Mouse (Mus musculus) layer of hippocampus, postnatal 10 days (tissue): ENCODE data around the gene Dguok. TPM values are rescaled to one million over a fixed set of nuclear protein-coding genes. Genes with fewer than 3 reads are reported as not detected.
A peak's percentile ranks its signal among the peaks of the same experiment; 100 is the strongest.

Experiments
- DNase-seq, 2 experiments: peaks; one replicate each; pipeline ENCODE4 v3.0.0; 2021; ENCODE audit warnings: low spot score in 2 of 2
- total RNA-seq, 2 experiments: library from RNA; stranded (reverse); gene quantifications; 2 replicates each; pipeline ENCODE4 v1.2.3; 2021

Dguok gene
- total RNA-seq, 2 experiments from 2014 or later: 29.5 to 29.7 TPM

DNA sequence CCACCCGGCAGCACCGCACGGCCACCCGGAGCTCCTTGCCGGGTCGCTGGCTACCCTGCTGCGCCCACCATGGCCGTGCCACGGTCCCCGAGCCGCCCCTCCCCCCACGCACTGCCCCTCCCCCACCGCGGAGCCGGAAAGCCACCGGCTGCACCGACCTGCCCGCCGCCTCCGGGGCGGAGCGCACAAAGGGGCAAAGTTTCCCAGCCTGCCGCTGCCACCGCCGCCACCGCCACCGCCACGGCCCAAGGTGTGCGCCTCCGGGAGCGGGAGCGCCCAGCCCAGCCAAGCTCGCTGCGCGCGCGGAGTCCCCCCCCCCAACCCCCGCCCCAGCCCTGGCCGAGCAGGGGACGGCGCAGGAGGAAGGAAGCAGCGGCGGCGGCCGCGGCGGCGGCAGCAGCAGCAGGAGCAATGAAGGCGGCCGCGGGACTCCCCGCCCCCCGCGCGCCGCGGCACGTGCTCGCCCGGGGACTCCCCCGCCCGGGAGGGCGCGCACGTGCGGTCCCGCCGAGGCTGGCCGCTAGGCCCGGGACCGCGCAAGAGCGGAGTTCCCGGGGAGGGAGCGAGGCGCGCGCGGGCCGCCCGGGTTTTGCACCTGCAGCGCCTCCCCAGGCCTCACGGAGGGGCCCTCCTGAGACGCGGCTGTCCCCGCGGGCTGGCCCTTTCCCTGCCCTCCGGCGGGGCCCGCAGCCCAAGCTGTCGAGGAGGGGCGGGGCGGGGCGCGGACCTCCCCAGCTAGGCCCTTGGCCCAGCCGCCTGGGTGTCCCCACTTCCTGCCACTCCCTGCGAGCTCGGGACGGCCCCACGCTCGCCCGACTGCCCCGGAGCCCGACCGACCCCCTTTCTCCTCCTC is 50.4 kb downstream of the Dguok start:
- peak; percentile 65 to 72 for DNase-seq

DNA sequence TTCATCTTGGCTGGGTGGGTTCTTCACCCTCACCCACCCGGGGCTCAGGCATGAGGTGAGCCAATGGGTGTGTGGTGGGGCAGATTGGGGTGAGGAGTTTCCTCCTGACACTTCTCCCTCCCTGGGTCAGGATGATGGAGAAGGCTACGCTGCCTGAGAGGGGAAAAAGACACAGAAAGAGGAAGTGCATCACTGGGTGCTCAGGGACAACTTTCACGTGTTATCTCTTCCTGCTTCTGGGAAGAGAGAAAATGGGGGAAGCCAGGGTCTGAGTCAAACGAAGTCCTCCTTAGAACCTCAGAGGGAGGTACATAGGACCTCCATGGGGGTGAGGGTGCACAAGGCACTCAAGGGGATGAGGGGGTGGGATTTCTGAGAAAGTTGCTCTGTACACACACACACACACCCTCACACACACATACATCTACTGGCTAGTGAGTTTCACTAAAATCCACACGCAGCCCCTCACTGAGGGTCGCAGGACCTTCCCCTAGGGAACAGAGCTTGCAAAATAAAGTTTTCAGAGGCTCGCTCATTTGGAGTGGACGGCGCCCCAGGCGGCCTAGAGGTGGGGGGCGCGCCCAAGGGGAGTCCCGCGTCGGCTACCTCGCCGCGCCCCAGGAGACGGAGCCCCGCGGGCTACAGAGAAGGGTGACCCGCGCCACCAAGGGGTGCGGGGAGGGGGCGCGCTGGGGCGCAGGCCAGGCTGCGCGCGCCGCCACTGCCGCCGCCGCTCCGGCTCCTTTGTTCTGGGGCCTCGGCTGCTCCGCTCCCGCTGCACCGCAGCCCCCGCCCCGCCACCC is 51.2 kb downstream of the Dguok start:
- DNase-seq: no peak

DNA sequence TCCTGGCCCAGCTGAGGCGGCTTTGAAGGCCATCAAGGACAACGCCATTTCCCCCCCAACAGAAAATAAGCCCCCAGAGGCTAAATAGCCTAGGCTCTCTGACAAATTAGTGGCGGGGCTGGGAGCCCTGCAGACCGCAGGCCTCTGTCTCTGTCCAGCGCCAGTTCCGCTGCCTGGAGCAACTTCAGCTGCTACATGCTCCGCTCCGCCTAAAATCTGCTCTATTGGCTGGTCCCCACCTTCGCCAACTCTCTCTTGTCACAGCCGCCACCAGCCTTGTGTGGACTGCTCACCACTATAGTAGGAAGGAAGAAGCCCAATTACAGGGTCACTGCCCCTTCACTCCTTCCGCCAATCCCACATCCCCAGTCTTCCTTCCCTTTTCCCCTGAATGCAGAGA is 53.1 kb downstream of the Dguok start:
- DNase-seq: no peak

DNA sequence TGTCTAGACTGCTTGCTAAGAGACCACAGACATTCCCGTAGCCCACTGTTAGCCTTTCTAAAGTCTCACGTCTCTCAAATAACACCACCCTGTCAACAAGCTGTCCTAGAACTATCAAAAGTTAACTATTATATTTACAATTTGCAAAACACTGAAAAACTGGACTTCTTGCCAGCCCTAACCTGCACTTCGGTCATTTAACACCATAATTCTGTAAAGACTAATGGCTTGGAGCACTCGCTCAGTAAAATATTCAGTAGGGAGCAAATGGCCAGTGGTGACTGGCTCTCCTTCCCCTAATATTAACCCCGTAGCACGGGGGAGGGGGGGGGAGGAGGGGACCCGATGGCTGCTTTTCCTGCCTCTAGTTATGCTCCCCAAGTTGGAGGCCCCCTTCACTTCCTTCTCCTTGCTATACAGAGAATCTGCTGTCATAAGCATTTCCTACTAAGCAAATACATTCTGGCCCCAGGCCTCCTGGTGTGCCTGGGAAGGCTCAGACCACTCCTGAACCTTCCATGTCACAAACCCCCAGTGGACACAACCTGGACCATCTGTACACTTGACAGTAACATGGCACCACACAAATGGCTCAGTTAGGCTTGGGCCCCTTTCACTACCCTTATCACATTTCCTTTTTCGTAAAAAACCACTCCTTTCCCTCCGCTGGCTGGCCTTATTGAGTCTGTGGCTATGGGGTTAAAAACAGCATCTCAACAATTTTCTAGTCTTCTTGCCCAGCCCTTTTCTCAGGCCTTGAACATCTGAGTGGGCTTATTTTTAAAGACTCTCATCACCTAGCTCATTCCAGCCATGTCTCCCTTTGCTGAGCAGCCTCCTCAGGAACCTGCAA is 56.1 kb downstream of the Dguok start:
- no peak for DNase-seq

DNA sequence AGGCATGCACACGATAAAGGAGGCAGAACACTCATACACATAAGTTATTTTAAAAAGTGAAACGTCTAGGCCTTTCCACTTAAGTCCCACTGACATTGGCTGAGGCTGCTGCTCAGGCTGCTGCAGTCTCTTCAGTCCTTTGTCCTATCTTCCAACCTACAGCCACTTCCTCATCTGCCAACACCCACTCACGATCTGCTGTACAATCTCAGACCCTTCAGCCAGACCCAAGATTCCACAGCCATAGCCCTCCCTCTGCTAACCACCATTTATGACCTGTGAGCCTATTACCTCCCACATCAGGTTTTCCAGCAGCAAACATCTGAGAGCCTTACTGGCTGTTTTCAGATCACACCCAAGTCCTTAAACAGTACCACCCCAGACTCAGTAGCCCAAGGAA is 57.3 kb downstream of the Dguok start:
- DNase-seq: no peak

DNA sequence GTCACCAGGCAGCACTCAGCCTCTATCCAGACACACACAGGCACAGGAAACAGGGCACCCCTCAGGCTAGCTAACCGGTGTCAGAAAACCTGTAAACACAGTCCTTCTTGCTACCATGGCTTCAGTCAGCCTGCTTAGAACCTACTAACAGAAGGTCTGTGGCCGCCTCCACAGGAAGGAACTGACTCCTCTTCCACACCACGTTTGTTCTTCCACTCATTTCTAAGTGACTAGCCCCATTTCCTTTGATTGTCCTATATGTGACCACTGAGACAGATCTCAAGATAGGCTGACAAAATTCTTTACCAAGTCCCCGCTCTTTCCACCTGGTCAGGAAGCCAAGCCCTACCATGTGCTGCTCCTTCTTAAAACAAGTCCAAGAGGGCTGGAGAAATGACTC is 57.9 kb downstream of the Dguok start:
- DNase-seq: no peak

DNA sequence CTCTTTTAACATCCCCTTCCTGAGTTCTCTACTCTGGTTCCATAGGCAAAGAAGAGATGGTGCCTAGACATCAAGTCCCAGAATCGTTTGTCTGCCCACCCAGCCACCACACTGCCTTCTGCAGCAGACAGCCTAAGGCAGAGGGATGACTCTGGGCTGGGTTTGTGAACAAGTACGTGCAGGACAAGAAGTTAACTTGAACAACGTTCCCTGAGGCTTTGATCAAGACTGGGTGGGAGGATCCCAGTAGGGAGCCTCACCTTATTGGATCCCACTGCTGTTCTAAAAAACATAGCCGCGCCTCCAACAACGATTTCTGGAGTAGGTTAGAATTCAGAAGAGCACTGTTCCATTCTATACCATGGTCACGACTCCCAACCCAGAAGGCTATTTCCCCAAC is 59.7 kb downstream of the Dguok start:
- DNase-seq: no peak

DNA sequence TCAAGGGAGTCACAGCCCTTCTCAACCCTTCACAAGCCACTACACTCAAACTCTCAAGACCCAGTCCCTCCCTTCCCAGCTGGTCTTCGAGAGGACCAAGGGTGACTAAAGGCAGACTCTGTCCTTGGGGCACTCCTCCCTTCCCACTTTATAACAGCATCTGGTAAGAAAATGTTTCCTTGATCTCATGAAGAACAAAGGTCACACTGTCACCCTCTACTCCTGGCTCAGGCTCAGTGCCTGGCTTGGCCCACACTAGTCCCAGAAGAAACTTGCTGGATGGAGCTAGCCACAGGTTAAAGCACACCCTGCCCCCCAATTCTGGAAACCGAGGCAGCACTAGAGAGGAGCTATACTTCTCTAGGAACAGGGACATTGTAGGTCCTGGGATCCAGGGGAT is 61.0 kb downstream of the Dguok start:
- no peak for DNase-seq

DNA sequence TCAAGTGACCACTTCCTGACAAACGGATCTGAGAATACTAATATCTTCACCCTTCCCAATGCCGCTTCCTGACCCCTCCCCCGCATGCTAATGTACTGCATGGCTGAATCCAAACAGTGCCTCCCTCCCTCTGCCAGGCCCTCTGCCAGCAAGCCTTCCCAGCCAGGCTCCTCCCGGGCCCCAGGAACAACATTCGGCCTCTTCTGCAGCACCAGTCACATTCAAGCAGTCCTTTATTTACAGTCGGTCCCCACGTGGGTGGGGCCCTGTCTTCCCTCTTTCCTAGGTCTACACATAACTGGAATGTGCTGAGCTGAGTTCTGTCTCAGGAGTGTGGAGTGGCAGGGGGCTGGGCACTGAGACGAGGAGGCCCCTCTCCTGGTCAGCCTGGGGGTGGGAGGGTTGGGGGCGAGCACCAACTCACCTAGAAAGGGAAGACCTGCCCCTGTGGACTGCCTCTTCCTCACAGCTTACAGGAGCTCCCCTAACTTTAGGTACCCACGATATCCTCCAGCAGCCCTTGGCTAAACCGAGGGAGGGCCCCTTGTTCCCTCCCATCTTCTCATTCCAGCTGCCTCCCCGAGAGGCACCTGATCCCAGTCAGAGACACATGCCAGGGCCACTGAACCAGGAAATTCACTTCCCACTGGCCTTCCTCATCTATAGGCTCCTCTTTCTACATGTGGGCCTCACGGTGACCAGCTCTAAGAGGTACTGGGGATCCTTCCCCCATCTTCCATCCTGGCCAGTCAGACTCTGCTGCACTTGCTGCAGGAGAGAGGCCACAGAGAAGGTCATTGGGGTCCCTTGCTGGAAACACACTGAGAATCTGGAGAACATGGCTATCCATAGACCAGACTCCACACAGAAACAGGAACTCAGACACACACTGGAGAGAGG is 63.1 kb downstream of the Dguok start:
- DNase-seq: peak; percentile 68 to 75

DNA sequence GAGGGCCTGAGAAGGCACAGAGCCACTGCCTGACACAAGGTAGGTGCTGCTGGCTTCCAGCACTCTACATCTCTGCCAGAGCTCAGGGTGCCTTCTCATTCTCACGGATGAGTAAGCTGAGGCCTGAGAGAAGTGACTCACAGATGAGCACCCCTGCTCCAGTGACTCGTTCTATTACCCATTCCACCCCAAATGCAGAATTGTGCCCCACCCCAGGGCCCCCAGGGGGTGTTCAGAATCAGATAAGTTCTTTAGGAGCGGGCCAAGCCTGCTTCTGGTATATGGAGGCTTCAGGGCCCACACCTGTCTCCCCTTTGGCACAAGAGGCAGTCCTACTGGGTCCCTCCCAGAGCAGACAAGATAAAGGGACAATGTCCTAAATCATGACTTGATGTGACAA is 64.1 kb downstream of the Dguok start:
- DNase-seq: no peak

DNA sequence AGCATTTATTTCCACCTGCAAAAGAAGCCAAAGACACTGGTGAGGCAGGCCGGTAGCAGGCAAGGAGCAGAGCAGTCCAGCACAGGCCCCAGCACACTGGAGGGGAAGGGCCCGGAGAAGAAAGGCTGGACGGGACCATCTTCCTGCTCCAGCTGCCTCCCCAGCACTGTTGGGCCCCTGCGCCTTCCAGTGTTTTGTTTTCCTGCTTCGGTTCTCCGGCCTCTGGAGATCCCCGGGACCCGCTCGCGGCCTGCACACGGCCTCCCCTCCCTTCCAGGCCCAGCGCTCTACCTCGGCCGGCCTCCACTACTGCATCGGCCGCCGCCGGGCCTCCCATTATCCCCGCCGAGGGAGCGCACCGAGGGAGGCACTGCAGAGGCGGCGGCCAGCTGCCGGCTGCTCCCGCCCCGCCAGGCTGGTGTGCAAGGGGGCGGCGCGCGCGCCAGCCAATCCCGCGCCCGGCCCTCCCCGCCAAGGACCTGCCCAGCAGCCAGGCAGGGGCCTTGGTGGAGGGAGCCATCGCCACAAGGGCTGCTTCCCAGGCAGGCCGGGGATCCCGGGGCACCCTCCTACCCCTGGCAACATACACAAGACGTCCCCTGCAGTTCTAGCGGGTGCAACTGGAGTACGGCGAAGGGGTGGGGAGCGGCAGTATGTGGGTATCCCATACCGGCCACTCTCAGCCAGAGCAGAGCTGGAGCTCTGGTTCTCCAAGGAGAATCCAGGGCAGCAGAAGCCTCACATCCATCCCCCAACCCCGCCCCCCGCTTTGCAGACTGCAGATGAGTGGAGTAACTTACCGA is 65.3 kb downstream of the Dguok start:
- DNase-seq: peak; percentile 79 to 89

DNA sequence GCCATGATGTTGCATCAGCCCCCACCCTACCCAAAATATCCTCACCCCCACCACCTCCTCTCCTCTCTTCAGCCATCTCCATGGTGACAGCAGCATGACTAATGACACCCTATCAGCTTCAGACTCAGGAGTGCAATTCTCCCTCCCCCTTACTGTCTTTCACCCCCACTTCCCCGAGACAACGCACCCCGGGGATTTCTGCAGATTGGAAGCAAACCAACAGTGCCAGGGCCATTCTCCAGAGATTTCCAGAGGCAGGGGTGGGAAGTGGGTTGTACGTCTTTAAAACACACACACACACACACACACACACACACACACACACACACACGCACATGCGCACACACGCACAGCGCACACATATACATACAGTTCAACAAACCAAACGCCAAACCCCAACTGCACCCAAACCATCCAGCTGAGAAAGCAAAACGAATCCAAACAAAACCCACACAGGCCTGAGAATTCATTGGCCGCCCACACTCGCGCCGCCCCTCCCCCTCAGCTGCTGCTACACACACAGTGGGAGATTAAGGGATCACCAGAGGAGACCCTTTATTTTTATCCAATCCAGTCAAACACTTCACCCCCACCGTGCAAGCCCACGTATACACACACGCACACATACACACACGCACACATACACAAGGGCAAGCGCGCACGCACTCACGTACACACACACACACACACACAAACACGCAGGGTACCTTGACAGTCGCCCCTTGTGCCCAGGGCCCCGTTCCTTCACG is 66.1 kb downstream of the Dguok start:
- DNase-seq: peak; percentile 80 to 84

DNA sequence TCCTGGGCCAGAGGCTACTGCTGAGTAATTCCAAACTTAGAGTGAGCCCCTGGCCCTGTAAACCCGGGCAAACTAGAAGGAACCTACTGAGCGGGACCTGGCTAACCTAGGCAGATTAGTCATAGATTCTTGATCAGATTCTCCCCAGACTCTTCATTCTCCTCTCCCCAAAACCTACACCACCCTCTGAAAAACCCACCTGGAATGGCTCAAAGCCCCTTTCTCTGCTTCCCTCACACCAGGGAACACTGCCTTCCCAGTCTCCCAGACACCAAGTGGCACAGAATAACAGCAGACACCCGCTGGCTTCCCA is 66.6 kb downstream of the Dguok start:
- no peak for DNase-seq

DNA sequence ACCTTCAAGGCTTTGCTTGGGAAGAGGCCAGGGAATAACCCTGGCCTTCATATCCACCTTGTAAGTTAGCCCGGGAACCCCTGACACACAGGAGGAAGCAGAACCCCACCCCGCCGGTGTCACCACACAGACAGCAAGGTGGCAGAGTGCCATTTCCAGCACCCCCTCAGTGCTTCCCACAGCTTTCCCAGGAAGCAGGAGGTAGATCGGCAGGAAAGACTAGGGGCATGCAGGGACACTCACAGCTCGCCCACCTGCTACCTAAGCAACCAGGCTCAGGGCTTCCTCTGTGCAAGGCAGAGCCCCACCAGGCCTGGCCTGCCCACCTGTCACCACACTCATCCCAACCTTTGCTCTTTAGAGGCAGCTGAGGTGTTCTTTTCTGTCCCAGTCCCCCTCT is 67.0 kb downstream of the Dguok start:
- DNase-seq: peak; percentile 48 to 56

DNA sequence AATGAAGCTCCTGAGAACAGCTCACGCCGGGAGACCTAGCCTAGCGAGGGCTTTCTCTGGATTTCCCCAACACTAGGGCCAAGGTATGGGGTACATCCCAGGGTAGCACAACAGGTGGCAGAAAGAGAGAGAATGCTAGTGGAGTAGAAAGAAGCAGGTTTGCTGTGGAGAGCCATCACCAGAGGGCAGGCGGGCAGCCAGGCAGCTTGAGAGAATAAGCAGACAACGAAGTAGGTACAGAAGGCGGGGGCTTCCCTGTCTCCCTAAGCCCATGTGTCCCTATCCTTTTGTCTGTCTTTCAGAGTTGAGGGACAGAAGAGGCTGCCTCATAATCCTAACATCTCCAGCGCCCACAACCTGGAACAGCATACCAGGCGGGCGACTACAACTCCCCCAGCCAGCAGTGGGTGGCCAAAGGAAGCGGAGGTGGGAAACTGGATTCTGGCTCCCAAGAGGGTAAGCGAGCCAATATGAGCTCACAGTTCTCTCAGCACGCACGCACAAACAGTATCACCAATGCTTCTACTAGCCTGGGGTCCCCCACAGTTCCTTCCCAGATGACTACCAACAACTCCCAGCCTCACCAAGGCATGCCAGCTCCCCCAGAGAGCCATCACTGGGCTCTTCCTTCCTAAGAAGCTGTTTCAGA is 67.5 kb downstream of the Dguok start:
- DNase-seq: peak in 1 of 2 experiments; percentile 24

DNA sequence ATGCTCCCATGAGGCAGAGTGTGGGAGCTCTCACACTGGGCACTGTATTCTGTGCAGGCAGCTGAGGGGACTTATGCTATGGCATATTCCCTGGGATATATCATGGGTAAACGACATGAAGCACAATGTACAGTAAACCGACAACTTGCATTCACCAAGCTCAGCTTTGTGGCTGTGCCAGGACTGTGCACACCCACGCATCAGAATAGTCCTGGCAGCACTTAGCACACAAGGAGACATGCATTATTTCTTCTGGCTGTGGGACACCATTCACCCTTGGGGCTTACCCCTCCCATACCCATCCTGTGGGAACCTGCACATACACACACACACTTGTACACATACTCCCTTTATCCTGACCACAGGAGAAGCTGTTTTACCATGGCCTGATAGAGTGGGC is 68.2 kb downstream of the Dguok start:
- no peak for DNase-seq

DNA sequence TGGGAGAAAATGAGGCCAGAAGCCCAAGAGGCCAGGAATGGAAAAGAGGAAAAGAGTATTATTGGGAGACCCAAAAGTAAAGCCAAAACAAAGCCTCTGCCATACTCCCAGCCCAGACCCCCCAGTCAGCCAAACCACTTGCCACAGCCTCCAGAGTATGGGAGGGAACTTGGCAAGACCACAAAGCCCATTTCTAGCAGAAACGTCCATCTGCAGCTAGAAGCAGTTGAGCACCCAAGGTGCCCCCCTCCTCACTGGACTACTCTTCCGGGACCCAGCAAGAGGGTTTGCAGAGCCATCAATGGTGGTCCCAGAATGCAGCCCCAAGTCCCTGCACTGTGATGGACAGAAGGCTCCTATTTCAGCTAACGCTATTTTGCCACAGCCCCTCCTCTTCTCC is 69.0 kb downstream of the Dguok start:
- no peak for DNase-seq

DNA sequence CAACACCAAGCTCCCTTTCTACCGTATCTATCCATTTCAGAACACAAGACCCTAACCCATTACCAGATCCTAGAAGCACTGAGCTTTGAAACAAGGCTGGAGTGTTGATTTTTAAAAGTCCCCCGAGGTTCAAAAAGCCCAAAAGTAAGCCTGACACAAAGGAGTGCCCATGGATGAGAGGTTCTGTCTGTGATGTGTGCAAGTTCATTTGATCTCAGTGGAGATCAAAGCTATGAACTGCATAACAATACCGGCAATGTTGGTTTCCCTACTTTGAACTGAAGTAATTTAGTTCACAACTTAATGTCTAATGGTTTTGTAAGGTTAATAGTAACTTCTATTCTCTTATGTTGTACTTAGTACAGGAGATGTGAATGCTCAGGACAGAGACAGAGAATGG is 69.5 kb downstream of the Dguok start:
- no peak for DNase-seq

DNA sequence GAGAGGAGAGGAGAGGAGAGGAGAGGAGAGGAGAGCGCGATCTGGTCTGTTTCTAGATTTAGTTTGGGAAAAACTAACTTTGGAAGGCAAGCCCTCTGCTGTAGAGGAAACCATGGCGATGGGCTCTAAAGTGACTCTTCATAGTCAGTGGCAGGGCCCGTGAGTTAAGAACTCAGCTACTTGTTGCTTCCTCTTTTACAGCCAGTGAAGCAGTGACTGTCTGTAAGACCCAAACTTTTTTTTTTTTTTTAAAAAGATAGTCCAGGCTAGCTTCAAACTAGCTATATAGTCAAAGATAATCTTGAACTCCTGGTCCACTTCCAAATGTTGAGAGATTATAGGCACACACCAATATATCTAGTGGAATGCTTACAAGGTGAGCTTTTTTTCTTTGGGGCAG is 70.2 kb downstream of the Dguok start:
- no peak for DNase-seq
